Mouse (Mus musculus) stomach, embryonic 15.5 days (tissue): ENCODE data around the gene 1700011L22Rik. TPM values are rescaled to one million over a fixed set of nuclear protein-coding genes. Genes with fewer than 3 reads are reported as not detected.

Source experiments
- ATAC-seq: fragments of 200-750 bp; cut with Nextera tagmentation; 2 replicates; pipeline ENCODE4 v1.8.0; 2017; ENCODE audit warnings: low read depth, moderate number of reproducible peaks, moderate TSS enrichment; ENCODE audit not compliant: insufficient read depth, low FRiP score
- H3K27ac ChIP-seq: fragments of 300-500 bp; sonication (generic); 2 replicates; pipeline ENCODE4 v1.5.1; 2015; ENCODE audit warnings: mild to moderate bottlenecking, inconsistent platforms
- H3K27me3 ChIP-seq: fragments of 300-500 bp; sonication (generic); replicated peaks from 2 replicates; pipeline ENCODE4 v1.6.1; 2015; ENCODE audit warnings: inconsistent platforms
- H3K36me3 ChIP-seq: fragments of 300-500 bp; sonication (generic); 2 replicates; pipeline ENCODE4 v1.6.1; 2015; ENCODE audit warnings: inconsistent platforms
- H3K4me1 ChIP-seq: fragments of 300-500 bp; sonication (generic); 2 replicates; pipeline ENCODE4 v1.6.1; 2015; ENCODE audit warnings: inconsistent platforms
- H3K4me2 ChIP-seq: fragments of 300-500 bp; sonication (generic); 2 replicates; pipeline ENCODE4 v1.6.1; 2015; ENCODE audit warnings: mild to moderate bottlenecking, inconsistent platforms
- H3K4me3 ChIP-seq: fragments of 300-500 bp; sonication (generic); replicated peaks from 2 replicates; pipeline ENCODE4 v1.5.1; 2015; ENCODE audit warnings: inconsistent platforms
- H3K9ac ChIP-seq: fragments of 300-500 bp; sonication (generic); 2 replicates; pipeline ENCODE4 v1.6.1; 2015; ENCODE audit warnings: inconsistent platforms
- H3K9me3 ChIP-seq: fragments of 300-500 bp; sonication (generic); 2 replicates; pipeline ENCODE4 v1.6.1; 2016; ENCODE audit warnings: inconsistent platforms
- WGBS: fragments of 180-500 bp; shearing (Covaris S2); methylation state at CpG from one replicate; pipeline ENCODE4 v1.1.7; 2015; 5-methylcytosine and 5-hydroxymethylcytosine counted together
- polyA plus RNA-seq: library from polyadenylated mRNA; unstranded; fragments of >200 nt; fragmentation: Nextera tagmentation; extraction: Ambion mirVana; gene quantifications from 2 replicates; pipeline ENCODE4 v1.2.1, GENCODE M21; 2015

The 1700011L22Rik gene
- polyA plus RNA-seq, 1 experiment from 2014 or later: not detected

DNA sequence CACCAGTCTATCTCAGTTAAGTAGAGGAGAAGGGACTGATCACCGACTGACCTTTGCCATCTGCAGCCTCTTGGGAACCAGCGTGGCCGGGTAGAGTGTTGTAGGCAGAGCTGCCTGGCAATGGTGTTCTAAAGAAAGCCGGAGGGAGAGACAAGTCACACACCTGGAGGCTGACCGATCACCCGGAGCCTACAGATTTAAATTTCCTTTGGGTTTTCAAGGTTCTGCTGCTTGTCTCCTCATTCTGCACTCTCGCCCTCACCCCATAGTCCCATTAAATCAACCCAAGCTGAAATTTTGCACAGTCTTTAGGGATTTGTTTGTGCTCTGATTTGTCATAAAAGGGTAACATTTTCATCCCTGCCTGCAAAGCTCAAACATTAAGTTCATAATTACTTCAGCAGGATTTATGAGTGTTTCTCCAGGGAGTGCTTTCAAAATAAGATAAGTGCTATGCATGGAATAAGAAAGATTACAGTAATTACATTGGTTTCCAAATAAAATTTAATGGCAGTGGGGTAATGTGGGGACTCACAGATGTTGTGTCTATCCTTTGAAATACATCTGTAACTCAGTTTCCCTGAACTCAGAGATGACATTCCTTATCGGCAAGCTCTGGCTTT lies 19.0 kb downstream of the 1700011L22Rik start:
- Histone ChIP-seq H3K27ac (no peak overlapping the region), H3K4me2 (no peak overlapping the region), H3K36me3 (no peaks in the 10 kb centered on the region), H3K9ac (no peak overlapping the region), H3K4me1 (no peaks in the 10 kb centered on the region), H3K27me3 (no peaks in the 10 kb centered on the region), H3K9me3 (no peaks in the 10 kb centered on the region), H3K4me3 (no peak overlapping the region)
- 80% methylated on average over 8 of the region's 8 CpGs for WGBS
- no peak for ATAC-seq

DNA sequence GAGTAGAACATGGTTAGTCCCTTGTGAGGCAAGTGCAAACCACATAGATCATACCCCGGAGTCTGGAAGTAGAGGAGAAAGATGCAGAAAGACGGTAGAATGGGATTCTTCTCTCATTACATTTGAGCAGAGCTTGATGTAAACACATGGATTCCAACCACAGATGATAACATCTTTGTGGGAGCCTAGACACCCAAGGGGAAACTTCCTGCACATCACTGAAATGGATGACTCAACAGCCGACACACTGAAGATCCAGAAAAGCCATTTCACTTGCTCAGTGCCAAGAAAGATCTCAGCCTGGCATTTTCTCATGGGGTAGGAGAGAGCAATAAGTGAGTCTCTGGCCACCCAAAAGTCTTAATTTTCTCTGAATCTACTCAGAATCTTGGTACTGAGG lies 20.5 kb downstream of the 1700011L22Rik start:
- H3K9ac ChIP-seq: no peak overlapping the region
- no peak overlapping the region for H3K27ac ChIP-seq
- no peaks in the 10 kb centered on the region for H3K36me3 ChIP-seq
- no peaks in the 10 kb centered on the region for H3K9me3 ChIP-seq
- H3K4me3 ChIP-seq: no peak overlapping the region
- no peaks in the 10 kb centered on the region for H3K27me3 ChIP-seq
- H3K4me2 ChIP-seq: no peak overlapping the region
- no peak for ATAC-seq
- H3K4me1 ChIP-seq: no peaks in the 10 kb centered on the region
- whole genome bisulfite sequencing: 73% methylated on average over 3 of the region's 3 CpGs

DNA sequence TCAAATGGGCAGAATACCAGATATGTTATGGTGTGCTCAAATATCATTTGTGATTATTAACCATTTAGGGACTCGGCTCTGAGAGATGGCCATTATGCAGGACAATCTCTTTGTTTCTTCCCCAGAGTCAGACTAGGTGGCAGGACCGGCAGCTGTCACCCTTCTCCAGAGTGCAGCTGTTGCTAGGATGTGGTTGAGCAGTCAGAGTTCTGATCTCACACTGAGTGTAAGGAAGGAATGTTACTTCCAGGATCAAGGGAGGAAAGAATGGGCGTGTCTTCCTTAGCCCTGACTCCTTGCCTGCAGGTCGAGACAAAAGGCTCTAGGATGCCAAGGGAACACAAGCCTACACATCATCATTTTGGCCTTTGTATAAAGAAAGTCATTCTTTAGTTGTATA lies 21.2 kb downstream of the 1700011L22Rik start:
- no peaks in the 10 kb centered on the region for H3K4me1 ChIP-seq
- no peak for ATAC-seq
- no peak overlapping the region for H3K9ac ChIP-seq
- 74% methylated on average over 4 of the region's 4 CpGs for WGBS
- no peaks in the 10 kb centered on the region for H3K27me3 ChIP-seq
- no peak overlapping the region for H3K4me3 ChIP-seq
- H3K36me3 ChIP-seq: no peaks in the 10 kb centered on the region
- no peak overlapping the region for H3K27ac ChIP-seq
- no peaks in the 10 kb centered on the region for H3K9me3 ChIP-seq
- no peak overlapping the region for H3K4me2 ChIP-seq

DNA sequence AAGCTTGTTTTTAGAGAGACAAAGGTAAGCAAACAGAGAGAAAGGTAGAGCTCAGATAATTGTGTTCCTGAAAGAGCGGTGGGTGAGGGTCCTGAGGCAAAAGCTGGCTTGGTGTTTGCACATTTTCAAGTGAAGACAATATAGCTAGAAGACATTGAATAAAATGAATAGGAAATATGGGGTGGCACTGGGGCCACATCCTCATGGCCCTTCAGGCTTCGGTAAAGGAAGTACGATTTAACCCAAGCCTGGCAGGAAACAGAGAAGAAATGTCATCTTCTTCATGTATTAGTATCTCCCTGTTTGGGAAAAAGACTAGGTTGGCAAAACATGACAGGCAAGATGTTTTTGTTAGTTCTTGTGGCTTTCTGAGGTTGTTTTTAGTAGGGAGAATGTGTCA lies 22.3 kb downstream of the 1700011L22Rik start:
- Histone ChIP-seq H3K9ac (no peak overlapping the region), H3K36me3 (no peaks in the 10 kb centered on the region), H3K27ac (no peak overlapping the region), H3K9me3 (no peaks in the 10 kb centered on the region), H3K4me1 (no peaks in the 10 kb centered on the region), H3K4me3 (no peak overlapping the region), H3K4me2 (no peak overlapping the region), H3K27me3 (no peaks in the 10 kb centered on the region)
- no peak for ATAC-seq
- WGBS: 80% methylated on average over 3 of the region's 3 CpGs

DNA sequence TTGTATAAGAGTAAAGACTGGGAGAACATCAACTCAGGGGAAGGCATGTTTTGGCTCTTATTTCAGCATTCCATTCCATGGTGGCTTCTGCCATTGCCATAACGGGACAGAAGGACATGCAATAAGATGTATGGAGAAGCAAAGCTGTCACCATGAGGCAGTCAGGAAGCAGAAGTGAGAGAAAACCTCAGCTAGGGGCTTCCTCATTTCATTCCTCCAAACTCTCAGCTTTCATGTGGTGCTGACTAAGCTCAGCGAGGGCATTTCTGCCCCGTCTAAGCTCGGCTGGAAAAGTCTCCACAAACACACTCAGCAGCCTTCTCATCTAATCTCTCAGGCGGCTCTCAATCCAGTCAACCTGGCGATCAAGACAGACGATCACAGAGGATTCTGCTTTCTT lies 22.8 kb downstream of the 1700011L22Rik start:
- ATAC-seq: no peak

DNA sequence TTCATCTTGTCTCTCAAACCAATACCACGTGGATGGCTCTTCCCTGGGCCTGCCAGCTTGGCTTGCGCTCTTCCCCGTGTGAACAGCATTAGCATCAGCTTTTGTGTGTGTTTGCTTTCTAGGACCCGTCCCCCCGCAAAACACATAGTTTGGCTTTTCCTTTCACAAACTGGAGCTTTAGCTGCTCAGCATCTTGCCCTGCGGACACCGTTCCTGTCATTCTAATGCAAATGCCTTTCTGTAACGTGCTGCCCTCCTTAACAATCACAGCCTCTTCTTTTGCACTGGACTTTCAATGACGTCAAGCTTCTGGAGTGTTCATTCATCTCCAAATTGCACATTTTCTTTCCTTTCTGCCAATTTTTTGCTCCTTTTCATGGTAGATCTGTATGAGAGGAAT lies 24.0 kb downstream of the 1700011L22Rik start:
- Histone ChIP-seq H3K4me3 (no peak overlapping the region), H3K9me3 (no peaks in the 10 kb centered on the region), H3K4me1 (no peaks in the 10 kb centered on the region), H3K27ac (no peak overlapping the region), H3K27me3 (no peaks in the 10 kb centered on the region), H3K4me2 (no peak overlapping the region), H3K9ac (no peak overlapping the region), H3K36me3 (no peaks in the 10 kb centered on the region)
- no peak for ATAC-seq
- WGBS: 88% methylated on average over 9 of the region's 9 CpGs

More for the DNA sequence above, 22.8 kb downstream of the 1700011L22Rik start:
- 66% methylated on average over 7 of the region's 7 CpGs for WGBS
- Histone ChIP-seq H3K27ac (no peak overlapping the region), H3K9me3 (no peaks in the 10 kb centered on the region), H3K36me3 (no peaks in the 10 kb centered on the region), H3K4me1 (no peaks in the 10 kb centered on the region), H3K4me2 (no peak overlapping the region), H3K27me3 (no peaks in the 10 kb centered on the region), H3K4me3 (no peak overlapping the region), H3K9ac (no peak overlapping the region)

DNA sequence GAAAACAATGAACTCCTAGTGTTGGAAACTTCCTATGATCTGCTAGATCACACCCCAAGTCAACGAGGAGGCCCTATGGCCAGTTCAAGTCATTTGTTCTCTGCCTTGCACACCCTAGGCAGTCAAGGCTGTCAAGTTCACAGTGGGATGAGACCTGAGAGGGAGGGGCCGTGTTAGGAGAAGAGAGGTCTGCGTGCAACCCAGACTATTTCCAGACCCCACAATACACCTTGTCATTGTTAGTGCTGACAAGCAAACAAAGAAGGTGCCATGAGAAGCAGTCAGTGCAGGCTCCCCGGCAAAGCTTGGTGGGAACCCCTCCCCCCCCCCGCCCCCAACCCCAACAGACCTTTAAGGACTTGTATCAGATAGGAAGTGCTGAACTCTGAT lies 25.6 kb downstream of the 1700011L22Rik start:
- no peak for ATAC-seq
- Histone ChIP-seq H3K9ac (no peak overlapping the region), H3K27me3 (no peaks in the 10 kb centered on the region), H3K4me1 (no peaks in the 10 kb centered on the region), H3K27ac (no peak overlapping the region), H3K9me3 (no peaks in the 10 kb centered on the region), H3K36me3 (no peaks in the 10 kb centered on the region), H3K4me2 (no peak overlapping the region), H3K4me3 (no peak overlapping the region)
- 63% methylated on average over 5 of the region's 5 CpGs for WGBS

DNA sequence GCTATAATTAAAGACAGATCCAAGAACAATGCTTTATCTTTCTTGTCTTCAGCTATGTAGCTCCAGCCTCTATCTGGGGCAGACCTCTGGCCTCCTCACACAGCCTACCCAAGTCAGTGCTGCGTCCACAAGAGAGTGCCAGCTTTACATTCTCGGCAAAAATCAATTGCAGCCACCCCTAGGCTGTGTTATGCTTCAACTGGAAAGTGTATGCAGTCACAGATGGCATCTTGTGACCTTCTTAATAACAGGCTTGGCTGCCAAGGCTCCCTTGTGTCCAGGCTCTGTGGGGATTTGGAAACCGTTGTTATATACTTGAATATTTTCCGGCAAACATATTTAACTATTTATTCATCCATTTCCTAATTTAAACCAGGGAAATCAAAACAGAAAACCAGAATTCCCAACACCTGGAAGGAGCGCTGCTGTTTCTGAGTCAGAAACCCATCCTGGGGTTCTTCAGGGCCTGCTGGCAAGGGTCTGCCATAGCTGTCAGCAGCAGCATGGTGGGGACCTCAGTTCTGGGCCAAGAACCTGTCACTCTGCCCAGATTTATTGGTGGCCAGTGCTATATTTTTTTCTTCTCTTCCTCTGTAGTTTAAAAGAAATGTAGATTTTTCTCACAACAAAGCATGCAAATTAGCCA lies 26.1 kb downstream of the 1700011L22Rik start:
- no peaks in the 10 kb centered on the region for H3K9me3 ChIP-seq
- no peaks in the 10 kb centered on the region for H3K27me3 ChIP-seq
- no peaks in the 10 kb centered on the region for H3K36me3 ChIP-seq
- H3K4me3 ChIP-seq: no peak overlapping the region
- H3K4me1 ChIP-seq: no peaks in the 10 kb centered on the region
- no peak overlapping the region for H3K9ac ChIP-seq
- ATAC-seq: no peak
- 58% methylated on average over 5 of the region's 5 CpGs for WGBS
- no peak overlapping the region for H3K27ac ChIP-seq
- H3K4me2 ChIP-seq: no peak overlapping the region

DNA sequence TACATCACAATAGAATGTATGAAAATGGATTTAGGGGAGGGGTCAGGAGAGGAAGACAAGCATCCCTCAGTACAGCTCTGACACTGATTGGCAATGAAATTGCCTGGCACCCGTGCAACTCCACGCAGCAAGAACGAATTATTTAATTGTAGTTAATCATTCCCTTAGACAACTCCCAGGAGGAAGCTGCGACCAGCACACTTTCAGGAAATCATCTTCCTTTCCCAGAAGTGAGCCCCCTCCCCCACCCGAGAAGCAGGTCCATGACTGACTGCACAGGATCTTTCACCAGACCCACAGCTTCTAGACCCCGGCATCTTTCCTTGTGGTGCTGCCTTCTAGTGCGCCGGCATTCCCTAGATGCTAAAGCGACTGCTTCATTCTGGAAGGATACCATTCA lies 36.7 kb downstream of the 1700011L22Rik start:
- 68% methylated on average over 9 of the region's 9 CpGs for WGBS

DNA sequence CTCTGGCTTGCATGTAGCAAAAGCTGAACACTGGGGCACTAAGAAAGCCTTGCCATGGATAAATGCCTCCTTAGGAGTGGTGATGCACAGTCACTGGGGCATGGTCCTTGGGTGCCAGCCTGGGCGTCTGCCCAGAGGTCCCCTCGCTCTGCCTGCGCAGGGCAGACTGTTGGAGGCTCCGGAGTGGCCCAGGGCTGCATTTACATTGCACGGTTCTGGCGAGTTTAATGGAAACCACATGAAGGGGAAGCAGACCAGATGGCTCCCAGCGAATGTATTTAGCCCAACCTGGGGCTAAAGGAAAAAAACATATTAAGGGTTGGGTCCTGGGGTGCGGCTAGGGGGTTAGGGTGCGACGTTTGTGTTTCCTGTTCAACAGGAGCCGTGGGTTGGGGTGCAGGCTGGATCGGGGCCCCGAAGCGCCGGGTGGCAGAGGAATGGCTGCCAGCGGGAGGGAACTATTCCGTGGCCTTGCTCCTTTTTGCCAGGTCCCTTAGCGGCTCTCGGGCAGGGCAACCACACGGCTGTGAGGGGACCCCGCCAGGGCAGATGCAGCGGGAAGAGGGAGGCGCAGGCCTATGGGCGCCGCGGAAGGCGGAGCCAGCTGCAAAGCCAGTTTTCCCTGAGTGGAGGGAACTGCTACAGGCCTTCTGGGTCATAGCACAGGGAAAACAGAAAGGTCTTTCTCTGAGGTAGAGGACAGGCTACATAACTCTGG lies 38.6 kb downstream of the 1700011L22Rik start:
- Histone ChIP-seq H3K27ac (peak overlapping the region; percentile 92), H3K27me3 (no peaks in the 10 kb centered on the region), H3K4me3 (peak overlapping the region; percentile 34), H3K9me3 (no peaks in the 10 kb centered on the region), H3K4me1 (peaks cover 11% of the 10 kb centered on the region), H3K4me2 (peak overlapping the region; percentile 67), H3K9ac (peak overlapping the region; percentile 30; the same call in 1 of the 2 replicates), H3K36me3 (no peaks in the 10 kb centered on the region)
- ATAC-seq: peak; percentile 71
- 6% methylated on average over 27 of the region's 27 CpGs for WGBS

More for the DNA sequence above, 36.7 kb downstream of the 1700011L22Rik start:
- H3K27me3 ChIP-seq: no peaks in the 10 kb centered on the region
- H3K9me3 ChIP-seq: no peaks in the 10 kb centered on the region
- no peaks in the 10 kb centered on the region for H3K36me3 ChIP-seq
- no peak overlapping the region for H3K4me3 ChIP-seq
- no peak for ATAC-seq
- no peak overlapping the region for H3K27ac ChIP-seq
- H3K4me2 ChIP-seq: no peak overlapping the region
- H3K9ac ChIP-seq: no peak overlapping the region
- peaks cover 11% of the 10 kb centered on the region for H3K4me1 ChIP-seq

DNA sequence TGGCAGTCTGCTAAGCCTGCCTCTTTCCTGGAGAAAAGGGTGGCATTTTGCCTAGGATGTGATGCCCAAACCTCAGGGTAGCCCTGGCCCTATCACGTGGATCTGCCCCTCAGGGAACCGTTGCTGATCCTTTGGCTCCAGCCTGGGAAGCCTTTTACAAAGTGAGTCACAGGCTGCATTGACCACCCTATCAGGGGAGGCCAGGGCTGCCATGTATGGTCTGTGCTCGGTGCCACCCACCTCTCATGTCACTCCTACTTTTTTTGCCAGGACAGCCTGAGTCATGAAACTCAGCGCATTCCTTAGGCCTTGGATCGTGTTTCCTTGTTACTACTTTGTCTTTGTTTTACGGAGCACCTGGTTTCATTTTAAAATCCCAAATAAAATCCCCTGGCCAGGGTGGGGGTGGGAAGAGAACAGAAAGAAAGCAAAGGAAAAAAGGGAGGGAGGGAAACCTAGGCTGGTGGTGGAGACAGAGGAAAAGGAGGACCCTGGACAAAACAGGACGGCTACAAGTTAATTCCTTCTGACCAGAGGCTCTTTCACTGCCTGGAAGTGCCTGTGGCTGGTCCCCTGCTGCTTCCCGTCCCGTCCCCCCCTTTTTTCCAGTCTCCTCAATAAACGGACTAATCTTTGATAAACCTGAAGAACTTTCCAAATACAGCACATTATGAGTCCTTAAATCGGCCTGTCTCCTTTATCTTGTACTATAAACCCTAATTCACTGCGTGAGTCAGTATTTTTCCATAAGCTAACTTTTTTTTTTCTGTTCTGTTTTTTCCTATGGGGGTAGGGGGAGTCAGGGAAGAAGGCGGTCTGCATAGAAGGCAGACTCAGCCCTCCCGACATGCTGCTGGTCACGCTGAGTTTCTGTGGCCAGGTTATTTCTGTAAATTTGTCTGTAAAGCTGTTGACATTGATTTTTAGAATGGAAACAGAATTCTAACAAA lies 39.4 kb downstream of the 1700011L22Rik start:
- Histone ChIP-seq H3K27ac (peak overlapping the region; percentile 92), H3K4me3 (peak overlapping the region; percentile 34; the same call in 1 of the 2 replicates), H3K36me3 (no peaks in the 10 kb centered on the region), H3K9ac (no peak overlapping the region), H3K4me1 (peaks cover 11% of the 10 kb centered on the region), H3K27me3 (no peaks in the 10 kb centered on the region), H3K9me3 (no peaks in the 10 kb centered on the region), H3K4me2 (peak overlapping the region; percentile 67)
- WGBS: 16% methylated on average over 15 of the region's 15 CpGs
- peak; percentile 67; the same call in 1 of the 2 replicates for ATAC-seq
